Mouse (Mus musculus) hindbrain, embryonic 13.5 days (tissue): ENCODE measurements around the gene Adgrf4. TPM values are rescaled to one million over a fixed set of nuclear protein-coding genes. Genes with fewer than 3 reads are reported as not detected.

Experiments used
- ATAC-seq: fragments of 200-750 bp; cut with Nextera tagmentation; 2 replicates; pipeline ENCODE4 v1.8.0; 2017; ENCODE audit warnings: moderate TSS enrichment; ENCODE audit not compliant: low FRiP score
- H3K27ac ChIP-seq: fragments of 300-500 bp; sonication (generic); 2 replicates; pipeline ENCODE4 v1.5.1; 2015; ENCODE audit warnings: inconsistent platforms, mild to moderate bottlenecking, moderate library complexity
- H3K27me3 ChIP-seq: fragments of 300-500 bp; sonication (generic); 2 replicates; pipeline ENCODE4 v1.6.1; 2015; ENCODE audit warnings: mild to moderate bottlenecking, inconsistent platforms
- H3K36me3 ChIP-seq: fragments of 300-500 bp; sonication (generic); 2 replicates; pipeline ENCODE4 v1.6.1; 2015; ENCODE audit warnings: mild to moderate bottlenecking, inconsistent platforms
- H3K4me1 ChIP-seq: fragments of 300-500 bp; sonication (generic); replicated peaks from 2 replicates; pipeline ENCODE4 v1.6.1; 2015; ENCODE audit warnings: inconsistent platforms
- H3K4me2 ChIP-seq: fragments of 300-500 bp; sonication (generic); 2 replicates; pipeline ENCODE4 v1.6.1; 2015; ENCODE audit warnings: inconsistent platforms, mild to moderate bottlenecking, moderate library complexity
- H3K4me3 ChIP-seq: fragments of 300-500 bp; sonication (generic); 2 replicates; pipeline ENCODE4 v1.5.1; 2015; ENCODE audit warnings: mild to moderate bottlenecking, inconsistent platforms
- H3K9ac ChIP-seq: fragments of 300-500 bp; sonication (generic); 2 replicates; pipeline ENCODE4 v1.6.1; 2015; ENCODE audit warnings: mild to moderate bottlenecking, inconsistent platforms
- H3K9me3 ChIP-seq: fragments of 300-500 bp; sonication (generic); 2 replicates; pipeline ENCODE4 v1.6.1; 2016; ENCODE audit warnings: inconsistent platforms
- WGBS: fragments of 180-500 bp; shearing (Covaris S2); methylation state at CpG from one replicate; pipeline ENCODE4 v1.1.7; 2015; 5-methylcytosine and 5-hydroxymethylcytosine counted together
- polyA plus RNA-seq: library from polyadenylated mRNA; unstranded; fragments of >200 nt; fragmentation: Nextera tagmentation; extraction: Ambion mirVana; gene quantifications from 2 replicates; pipeline ENCODE4 v1.2.1, GENCODE M21; 2015

Gene Adgrf4
- polyA plus RNA-seq, 1 experiment from 2014 or later: 0.17 TPM

GRCm38 (mm10) chr17:42613043-42613737 lies 78.9 kb downstream of the Adgrf4 start:
- no peaks in the 10 kb centered on the region for H3K27me3 ChIP-seq
- H3K4me2 ChIP-seq: no peak overlapping the region
- H3K4me3 ChIP-seq: no peak overlapping the region
- H3K9me3 ChIP-seq: no peaks in the 10 kb centered on the region
- no peak overlapping the region for H3K9ac ChIP-seq
- ATAC-seq: peak; percentile 65
- no peaks in the 10 kb centered on the region; the same call in 1 of the 2 replicates for H3K4me1 ChIP-seq
- WGBS: 39% methylated on average over 6 of the region's 6 CpGs
- no peak overlapping the region for H3K27ac ChIP-seq
- H3K36me3 ChIP-seq: no peaks in the 10 kb centered on the region

- 84% methylated on average over 8 of the region's 8 CpGs for WGBS
- no peak for ATAC-seq
- no peak within 1 kb of the TSS for H3K4me2 ChIP-seq
Measured at GRCm38 (mm10) chr17:42611295-42611694, 80.8 kb downstream of the Adgrf4 start, which contains the start of gene Opn5. TSS of gene Opn5 (minus strand) at chr17:42611395.

GRCm38 (mm10) chr17:42608270-42608669 lies 83.8 kb downstream of the Adgrf4 start:
- Histone ChIP-seq H3K27me3 (no peaks in the 10 kb centered on the region), H3K4me3 (no peak overlapping the region), H3K36me3 (no peaks in the 10 kb centered on the region), H3K27ac (no peak overlapping the region), H3K9ac (no peak overlapping the region), H3K4me1 (no peaks in the 10 kb centered on the region; the same call in 1 of the 2 replicates), H3K9me3 (no peaks in the 10 kb centered on the region), H3K4me2 (no peak overlapping the region)
- ATAC-seq: no peak
- 27% methylated on average over 3 of the region's 3 CpGs for WGBS

More at GRCm38 (mm10) chr17:42611295-42611694, 80.8 kb downstream of the Adgrf4 start, which contains the start of gene Opn5:
- Histone ChIP-seq H3K4me3 (no peak within 1 kb of the TSS), H3K27ac (no peak within 1 kb of the TSS), H3K36me3 (no peaks in the 10 kb centered on the region), H3K9me3 (no peaks in the 10 kb centered on the region), H3K27me3 (no peaks in the 10 kb centered on the region), H3K4me1 (no peaks in the 10 kb centered on the region; the same call in 1 of the 2 replicates), H3K9ac (no peak within 1 kb of the TSS)

Other genes starting within 250 kb of the Adgrf4 start
- gene Opn5, start 80.9 kb downstream of the Adgrf4 start, polyA plus RNA-seq: not detected in 2 replicates
- 0.08 TPM in 2 replicates for gene Adgrf2, start 49.9 kb upstream of the Adgrf4 start, polyA plus RNA-seq
- gene Cd2ap, start 184.4 kb upstream of the Adgrf4 start, polyA plus RNA-seq: 9.2 TPM in 2 replicates